Mouse (Mus musculus) cerebellum, postnatal 36 days (tissue): ENCODE results near the gene Unc13a.
"Not testable (repeated sequence)": the region's sequence is repeated elsewhere in the genome, so short reads cannot be mapped to it uniquely, and the experiment has no call there.

Experiments used
- DNase-seq, 2 experiments: peaks; one replicate each; pipeline ENCODE4 v3.0.0; 2021 to 2022; ENCODE audit warnings: mixed read lengths in 2 of 2

Gene Unc13a

DNA sequence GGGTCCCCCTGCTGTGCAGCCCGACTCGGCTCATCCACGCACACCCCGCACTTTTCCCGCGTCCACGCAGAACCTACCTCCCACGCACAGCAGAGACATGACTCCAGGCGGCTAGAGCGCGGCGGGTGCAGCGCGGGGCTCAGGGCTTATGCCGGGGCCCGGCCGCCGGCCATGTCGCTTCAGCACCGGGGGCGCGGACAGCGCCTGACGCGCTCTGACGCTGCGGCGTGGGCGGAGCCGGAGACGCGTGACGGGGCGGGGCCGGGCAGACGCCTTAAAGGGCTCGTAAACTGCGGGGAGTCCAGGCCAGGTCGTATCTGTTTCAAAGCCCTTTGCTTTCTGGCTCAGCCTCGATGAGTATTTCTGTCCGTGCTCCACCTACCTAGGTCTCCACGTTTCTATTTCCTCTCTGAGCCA lies at the start of gene Unc13a:
TSS of gene Unc13a (minus strand) at position 209 of the 417 bp plus-strand sequence.
- peak; percentile 92 to 95 for DNase-seq

DNA sequence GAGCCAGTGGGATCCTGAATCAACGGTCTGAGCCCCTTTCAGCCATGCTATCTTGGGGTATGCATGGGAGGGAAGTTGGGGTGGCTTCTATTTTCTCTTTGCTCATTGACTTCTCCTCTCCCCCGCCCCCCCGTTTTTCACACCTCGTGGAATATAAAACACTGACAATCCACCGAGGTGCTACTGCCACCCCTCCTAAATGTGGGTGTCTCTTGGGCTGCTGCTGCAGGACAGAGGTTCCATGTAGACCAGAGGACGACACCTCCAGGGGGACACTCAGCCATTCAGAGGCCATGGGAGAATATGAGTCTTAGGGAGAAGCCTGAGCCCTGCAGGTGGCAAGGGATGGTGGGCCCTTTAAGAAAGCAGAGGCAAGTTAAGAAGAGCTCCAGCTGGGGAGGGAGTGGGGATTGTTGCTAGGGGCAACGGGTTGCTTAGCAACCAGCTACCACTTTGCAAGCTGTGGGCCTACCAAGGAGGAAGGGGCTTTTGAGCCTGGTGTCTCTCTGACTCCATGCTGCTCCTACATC lies 48.4 kb upstream of the Unc13a start:
- no peak for DNase-seq

DNA sequence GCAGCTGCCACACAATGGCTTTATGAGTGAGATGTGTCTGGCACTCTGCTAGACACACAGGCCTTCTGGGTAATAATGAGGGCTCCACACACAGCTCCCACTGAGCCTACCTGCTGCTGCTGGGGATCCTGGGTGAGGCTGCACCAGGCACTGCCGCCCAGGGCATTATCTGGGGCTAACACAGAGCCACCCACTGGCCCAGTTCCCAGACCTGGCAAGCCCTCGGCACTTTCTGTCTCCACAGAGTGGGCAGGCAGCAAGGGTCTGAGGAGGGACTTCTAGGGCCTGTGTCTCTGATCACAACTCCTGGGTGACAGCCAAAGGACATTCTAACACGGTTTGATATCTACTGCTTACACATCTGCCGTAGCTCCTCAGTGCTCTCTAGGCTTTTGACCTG lies 47.7 kb upstream of the Unc13a start:
- peak in 1 of 2 experiments; percentile 41 for DNase-seq

DNA sequence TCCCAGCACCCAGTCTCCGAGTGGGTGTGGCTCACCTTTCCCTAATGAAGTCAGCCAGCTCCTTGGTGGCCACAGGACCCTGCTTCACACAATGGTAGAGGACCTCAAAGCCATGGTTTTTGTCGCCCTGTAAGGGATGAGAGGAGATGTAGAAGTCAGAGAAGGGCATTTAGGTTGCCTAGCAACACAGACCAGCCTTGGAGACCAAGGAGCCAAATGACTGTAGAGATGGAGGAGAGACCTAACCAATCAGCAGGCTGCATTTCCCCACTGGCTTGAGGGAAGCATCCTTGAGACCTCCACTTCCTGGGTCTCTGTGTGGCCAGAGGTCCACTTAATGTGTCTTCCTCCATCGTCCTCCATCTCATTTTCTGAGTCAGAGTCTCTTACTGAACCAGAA lies 46.7 kb upstream of the Unc13a start:
- DNase-seq = no peak

DNA sequence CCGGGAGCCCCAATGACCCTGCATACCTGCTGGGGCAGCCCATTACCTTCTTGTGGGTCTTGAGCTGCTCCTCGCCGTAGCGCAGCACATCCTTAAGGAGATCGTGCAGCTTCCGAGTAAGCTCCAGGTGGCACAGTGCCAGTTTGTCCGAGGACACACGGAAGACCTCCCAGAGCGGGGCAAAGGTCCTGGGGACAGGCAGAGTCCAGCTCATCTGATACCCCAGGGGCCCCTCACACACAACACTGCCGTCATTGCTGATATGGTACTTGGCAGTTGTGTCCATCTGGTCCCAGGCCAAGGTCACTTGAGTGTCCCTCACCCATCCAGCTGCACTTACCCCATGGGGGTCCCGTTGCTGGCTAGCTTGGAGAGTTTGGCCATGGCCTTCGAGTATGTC lies 45.5 kb upstream of the Unc13a start:
- DNase-seq = no peak

DNA sequence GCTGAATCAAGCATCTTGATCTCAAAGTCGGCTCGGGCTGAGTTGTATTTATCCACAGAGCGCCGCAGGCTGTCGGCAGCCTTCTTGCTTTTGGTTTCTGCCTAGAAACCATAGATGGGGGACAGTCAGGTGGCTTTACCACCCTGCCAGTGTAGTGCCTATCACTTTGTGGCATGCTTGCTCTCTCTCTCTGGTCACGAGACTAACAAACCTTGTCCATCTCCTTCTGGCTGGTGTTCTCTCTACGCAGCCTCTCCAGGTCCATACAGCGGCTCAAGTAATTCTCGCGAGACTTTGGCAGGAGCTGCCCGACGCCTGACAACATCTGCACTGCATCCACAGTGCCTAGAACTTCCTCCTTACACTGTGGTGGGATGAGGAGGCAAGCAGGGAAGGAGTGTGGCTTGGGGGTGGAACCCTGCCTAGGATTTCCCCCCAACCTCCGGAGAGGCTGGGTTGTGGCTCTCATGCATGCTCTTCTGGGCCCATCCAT lies 45.0 kb upstream of the Unc13a start:
- no peak for DNase-seq

DNA sequence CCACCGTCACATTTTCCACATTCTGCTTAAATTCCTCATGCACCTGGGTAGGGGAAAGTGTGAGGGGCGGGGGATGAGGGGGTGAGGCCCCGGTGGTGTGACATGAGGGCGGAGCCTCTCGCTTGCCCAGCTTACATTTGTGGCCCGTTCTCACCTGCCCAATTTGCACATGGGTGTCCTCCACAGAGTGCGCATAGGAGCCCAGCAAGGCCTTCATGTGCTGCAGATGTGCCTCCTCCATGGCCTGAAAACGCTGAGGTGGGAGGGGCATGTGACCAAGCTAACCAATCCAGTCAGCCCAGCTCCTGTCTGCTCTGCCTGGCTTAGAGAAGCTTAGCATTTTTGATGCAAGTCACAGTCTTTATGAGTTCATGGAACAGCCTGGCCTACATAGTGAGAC lies 44.0 kb upstream of the Unc13a start:
- no peak for DNase-seq

DNA sequence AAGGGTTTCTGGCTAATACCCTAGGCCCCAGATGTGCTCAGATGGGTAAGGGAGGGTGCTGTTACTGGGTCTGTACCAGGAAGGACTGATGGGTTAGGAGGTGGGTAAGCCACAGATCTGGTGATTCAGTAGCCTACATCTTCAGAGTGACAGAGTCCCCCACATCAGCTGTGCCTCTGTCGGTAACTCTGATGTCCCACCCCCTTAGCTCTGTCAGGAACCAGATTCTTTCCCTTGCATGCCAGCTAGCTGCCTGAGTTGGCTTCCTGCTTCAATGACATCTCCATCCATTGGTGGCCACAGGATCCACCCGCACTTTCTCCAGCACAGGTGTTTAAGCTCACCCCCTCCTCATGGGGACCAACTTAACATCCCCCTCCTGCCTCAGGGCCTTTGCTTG lies 40.0 kb upstream of the Unc13a start:
- DNase-seq = no peak

DNA sequence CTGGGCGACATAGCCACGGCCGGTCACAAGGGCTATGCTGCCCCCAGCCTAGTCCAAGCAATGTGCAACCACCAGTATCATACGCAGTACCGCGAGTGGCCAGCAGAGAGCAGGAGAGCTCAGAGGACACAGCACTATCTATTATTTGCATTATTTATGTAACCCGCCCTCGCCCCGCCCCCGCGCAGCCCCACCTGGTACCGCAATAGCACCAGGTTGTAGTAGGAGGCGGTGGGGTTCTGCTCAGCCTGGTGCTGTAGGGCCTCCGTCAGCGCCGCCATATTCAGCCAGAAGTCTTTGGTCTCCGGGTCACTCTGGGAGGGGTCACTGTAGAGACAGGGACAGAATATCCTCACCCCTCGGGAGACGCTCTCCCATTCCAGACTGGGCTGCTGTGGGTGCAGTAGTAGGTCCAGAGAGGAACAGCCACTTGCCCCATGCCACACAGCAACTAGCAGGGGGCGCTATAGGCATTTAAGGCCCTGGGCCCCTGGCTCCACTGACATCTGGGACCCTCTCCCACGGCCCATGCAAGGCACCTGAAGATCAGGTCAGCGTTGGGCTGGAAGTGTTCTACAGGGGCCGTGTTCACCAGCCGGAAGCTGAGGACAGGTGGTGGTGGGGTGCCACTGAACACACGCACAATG lies 38.4 kb upstream of the Unc13a start:
- peak; percentile 97 to 99 for DNase-seq

DNA sequence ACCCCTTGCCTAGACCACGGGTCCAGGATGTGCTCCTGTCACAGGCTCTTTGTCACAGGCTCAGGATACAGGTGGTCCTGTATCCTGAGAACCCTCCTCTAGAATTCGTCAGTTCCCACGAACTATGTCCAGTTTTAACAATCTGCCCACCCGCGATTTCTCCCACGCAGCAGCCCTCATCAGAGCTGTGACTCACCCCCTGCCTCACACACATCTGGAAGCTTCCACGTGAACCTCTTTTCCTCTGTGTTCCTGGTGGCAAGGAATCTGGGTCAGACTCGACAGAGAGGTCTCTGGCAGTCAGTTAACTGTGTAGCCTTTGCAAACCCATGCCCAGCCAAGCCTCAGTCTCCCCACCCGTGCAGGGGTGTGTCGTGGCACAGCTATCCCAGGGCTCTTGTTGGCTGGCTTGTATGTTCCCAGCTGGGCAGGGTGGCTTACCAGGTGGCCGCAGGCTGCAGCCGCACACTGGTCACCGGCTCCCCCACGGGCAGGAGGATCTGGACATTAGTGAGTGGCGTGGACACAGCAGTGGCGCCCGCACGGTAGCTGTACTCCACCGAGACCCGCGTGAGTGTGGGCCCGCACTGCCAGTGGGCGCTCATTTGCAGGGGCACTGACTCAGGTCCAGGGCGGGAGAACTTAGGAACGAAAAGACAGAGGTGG lies 37.7 kb upstream of the Unc13a start:
- peak in 1 of 2 experiments; percentile 35 for DNase-seq

DNA sequence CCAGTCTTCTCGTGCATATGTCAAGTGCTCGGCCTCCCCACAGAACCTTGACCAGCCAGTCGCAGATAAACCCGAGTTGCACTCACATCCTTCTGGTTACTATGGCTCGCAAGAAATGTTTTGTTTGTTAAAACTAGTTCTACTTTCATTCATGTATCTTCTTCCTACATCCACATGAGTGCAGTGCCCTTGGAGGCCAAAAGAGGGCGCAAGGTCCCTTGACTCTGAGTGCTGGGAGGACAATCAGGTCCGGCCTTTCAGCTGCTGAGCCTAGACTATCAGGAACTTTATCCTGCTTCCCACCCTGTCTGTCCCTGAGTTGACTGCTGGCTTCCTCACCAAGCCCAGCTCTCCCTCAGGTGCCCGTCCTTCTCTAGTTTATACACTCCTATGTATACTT lies 36.3 kb upstream of the Unc13a start:
- peak; percentile 38 to 55 for DNase-seq

DNA sequence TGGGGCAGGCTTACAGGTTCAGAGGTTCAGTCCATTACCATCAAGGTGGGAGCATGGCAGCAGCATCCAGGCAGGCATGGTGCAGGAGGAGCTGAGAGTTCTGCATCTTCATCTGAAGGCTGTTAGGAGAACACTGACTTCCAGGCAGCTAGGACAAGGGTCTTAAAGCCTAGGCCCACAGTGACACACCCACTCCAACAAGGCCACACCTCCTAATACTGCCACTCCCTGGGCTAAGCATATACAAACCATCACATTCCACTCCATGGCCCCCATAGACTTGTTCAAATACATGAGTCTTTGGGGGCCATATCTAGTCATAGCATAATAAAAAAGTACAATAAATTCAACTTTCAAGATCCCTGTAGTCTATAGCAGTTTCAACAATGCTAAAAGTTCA lies 31.8 kb upstream of the Unc13a start:
- not testable (repeated sequence) for DNase-seq

DNA sequence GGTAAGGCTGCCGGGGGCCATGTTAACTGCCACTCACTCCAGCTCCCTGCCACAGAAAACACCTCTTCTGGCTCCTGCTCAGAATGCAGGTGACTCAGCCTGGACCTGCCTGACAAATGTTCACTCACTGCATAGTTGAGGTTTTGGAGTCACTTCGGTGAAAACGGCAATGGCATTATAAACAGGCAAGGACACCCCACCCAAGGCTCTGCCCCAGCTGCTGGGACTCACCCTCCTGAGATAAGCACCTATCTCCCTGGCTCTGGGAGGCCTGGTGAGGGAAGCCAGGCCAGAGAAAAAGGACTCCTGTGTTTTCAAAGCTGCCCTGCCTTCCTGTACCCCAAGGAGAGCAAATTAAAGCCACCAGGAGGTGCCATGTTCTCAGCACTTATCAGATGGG lies 31.4 kb upstream of the Unc13a start:
- DNase-seq = no peak

DNA sequence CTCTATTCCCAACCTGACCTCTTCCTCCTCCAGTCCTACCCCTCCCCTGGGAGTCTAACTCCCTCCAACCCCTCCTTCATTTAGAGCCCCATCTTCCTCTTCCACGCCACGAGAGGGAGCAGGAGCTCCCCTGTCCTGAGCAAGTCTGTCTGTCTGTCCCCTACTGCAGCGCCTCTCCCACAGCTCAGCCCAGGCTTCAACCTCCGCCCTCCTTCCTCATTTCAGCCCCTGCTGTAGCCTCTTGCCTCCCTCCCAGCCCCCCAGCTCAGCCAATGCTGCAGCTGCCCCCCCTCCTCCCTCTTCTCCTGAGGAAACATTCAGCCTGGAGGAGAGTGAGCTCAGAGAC lies 30.5 kb upstream of the Unc13a start:
- DNase-seq = no peak

DNA sequence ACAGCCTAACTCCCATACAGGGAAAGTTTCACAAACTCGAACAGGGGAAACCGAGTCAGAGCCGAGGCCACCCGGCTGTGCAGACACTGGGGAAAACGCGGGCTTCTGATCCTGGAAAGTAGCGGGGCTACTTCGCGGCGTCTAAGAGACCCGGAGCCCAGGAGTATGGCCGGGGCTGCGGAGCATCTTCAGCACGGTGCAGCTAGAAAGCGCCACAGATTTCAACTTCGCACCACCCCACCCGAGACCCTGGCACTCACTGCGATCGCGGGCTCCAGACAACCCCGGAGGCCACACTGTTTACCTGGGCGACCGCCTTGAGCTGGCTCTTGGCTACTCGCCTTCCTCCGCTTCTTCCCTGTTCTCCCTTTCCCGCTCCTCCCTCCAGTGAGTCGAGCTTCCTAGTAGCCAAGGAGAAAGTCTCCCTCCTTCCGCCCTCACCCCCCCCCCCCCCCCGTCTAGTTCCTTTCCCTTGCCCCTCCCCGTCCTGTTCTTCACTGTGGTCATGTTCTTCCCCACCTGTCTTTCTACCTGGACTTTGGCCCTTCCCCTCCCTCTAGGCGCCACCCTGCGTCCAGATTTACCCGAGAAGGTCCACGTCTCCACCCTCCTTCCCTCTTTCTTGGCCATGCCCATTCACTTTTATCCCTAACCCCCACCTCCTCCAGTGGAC lies 30.0 kb upstream of the Unc13a start, which contains the start of gene B3gnt3:
TSS of gene B3gnt3 (minus strand) at position 376 of the 673 bp plus-strand sequence.
- no peak for DNase-seq

DNA sequence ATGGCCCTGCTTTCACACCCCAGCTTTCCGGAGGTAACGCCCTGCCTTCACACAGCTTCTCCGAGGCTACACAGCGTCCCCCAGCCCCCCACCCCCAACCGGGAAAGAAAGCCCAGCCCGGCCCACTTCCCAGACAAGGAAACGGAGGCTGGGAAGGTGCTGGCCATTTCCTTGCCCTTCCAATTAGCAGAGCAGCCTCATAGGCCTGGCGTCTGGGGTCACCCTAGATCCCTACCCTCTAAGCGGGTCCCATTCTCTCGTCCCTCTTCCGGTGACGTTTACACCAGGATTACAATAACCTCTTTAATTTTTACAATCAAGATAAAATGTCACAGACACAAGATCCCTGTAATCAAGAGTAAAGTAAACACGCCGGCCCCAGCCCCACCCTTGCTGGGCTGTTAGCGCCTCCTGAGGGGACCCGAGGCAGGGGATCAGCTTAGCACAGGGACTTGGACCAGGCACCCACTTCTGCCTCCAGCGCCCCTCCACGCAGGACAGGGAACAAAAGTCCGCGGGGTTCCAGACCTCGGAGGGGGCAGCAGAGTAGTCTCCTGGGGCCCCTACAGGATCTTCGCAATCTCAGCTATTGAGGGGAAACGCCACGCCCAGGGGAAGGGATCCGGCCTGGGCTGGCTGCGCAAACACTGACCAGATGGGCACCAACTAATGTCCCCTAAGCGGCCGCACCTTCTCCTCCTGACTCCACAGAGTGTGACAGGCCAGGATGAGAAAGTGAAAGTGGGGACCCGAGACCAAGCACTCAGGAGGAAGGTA lies 29.1 kb upstream of the Unc13a start:
- DNase-seq = no peak

DNA sequence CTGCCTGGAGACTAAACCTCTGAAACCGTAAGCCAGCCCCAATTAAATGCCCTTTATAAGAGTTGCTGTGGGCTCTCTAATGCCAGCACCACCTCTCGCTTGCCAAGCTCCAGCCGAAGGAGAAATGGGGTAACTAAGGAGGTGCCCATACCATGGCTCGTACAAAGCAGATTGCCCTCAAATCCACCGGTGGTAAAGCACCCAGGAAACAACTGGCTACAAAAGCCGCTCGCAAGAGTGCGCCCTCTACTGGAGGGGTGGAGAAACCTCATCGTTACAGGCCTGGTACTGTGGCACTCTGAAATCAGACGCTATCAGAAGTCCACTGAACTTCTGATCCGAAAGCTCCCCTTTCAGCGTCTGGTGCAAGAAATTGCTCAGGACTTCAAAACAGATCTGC lies 23.9 kb upstream of the Unc13a start:
- not testable (repeated sequence) for DNase-seq

DNA sequence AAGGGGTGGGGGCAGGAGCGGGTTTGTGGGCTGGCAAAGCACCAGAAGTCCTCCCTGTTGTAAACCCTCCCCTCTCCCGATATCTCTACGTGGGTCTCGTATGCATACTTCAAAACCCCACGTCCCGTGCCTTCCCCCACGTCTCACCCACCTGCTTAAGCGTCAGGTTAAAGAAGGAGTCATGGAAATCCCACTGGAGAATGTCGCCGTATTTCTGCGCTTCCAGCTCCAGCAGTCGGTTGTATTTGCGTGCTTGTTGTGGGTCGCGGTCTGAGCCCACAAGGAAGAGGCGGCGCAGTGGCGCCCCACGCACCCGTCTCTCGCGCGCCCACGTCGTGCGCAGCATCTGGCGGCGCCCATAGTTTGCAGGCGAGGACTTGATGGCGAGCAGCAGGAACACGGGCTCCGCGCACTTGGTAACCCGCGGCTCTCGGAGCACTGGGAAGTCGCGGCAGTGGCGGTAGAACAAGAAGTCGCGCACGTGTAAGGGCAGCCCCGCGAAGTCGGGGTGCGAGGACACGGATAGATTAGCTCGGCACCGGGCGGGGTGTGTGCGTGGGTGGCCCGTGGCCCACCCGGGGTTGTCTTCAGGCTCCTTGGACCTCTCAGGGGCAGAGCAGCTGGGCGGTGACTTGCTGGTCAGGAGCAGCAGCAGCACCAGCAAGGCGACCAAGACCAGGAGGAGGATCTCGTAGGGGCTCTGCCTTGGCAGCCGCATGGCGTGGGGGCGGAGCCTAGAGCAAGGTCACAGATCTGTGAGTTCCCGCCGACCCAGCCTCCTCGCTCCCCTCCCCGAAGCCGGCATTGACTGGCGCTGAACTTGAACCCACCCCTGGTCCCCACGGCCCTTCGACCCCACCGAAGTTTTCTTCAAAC lies 21.8 kb upstream of the Unc13a start:
- DNase-seq = no peak

DNA sequence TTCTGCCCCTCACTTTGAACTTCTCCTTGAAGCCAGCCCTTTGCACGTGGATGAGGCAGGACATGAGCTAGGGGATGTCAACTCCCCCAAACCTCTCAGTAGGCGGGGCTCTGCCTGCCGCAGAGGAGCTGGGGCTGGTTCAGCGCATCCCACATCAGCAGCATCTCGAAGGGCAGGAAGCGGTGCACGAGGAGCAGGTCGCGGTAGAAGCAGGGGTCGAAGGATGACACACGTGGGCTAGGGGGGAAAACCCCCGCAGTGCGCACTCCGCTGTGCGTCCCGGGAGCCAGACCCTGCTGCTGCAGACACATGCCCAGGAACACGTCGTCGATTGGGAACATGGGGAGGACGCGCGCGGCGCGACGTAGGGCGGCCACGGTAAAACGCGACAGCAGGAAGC lies 21.0 kb upstream of the Unc13a start:
- DNase-seq = no peak

DNA sequence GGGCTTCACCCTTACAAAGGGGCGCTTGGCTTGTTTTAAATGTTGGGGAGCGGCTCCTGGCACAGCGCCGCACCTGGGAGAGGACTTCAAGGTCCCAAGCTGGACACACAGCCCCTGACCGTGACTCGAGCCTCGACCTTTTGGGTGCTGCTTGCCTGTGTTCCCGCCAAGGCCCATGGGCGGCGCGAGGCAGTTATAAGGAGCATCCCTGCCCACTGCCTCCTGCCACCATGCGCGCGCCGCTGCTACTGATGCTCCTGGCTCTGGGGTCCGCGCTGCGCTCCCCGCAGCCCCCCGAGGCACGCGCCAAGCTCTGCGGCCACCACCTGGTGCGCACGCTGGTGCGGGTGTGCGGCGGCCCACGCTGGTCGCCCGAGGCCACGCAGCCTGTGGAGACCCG lies 17.5 kb upstream of the Unc13a start, which contains the start of gene Insl3:
TSS of gene Insl3 (plus strand) at position 187 of the 400 bp plus-strand sequence.
- no peak for DNase-seq

DNA sequence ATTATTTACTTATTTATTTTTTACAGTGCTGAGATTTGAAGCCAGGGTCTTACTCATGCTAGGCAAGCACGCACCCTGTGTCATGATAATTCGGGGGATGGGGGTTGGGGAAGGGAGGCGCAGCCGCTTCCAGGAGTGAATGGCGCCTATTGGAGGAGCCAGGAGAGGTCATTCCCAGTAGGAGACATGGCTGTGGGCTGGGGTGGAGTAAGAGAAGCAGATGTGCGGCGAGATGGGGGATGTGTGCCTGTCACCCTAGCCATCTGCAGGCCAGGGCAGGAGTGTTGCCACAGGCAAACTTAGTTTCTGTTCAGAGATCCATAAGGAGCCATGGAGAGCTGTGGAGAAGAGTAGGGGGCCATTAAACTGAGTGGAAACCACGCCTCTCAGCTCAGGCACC lies 16.1 kb upstream of the Unc13a start:
- DNase-seq = no peak
